Mouse (Mus musculus) pancreas, adult 10 weeks (tissue): ENCODE measurements around the gene Nit2. TPM values are rescaled to one million over a fixed set of nuclear protein-coding genes. Genes with fewer than 3 reads are reported as not detected.

Experiments
- polyA plus RNA-seq: library from polyadenylated mRNA; stranded (reverse); fragments of 350-450 nt; fragmentation: Illumina TruSeq; extraction: RNeasy Lipid Tissue Mini Kit (QIAGEN cat#74804); gene quantifications from one replicate; pipeline ENCODE4 v1.2.3, GENCODE M21; 2015; ENCODE audit warnings: low read depth, low replicate concordance; ENCODE audit not compliant: insufficient read depth

The Nit2 gene
- 5.5 TPM for polyA plus RNA-seq

GRCm38 (mm10) chr16:57166611-57167513 lies at the start of gene Nit2:
Nit2 (minus strand) TSS chr16:57167341.

GRCm38 (mm10) chr16:57120913-57121815 lies 46.0 kb downstream of the Nit2 start, which contains the start of gene Tomm70a:
Tomm70a (plus strand) TSS chr16:57121703.

Other genes starting within 250 kb of the Nit2 start
- not detected for gene Lnp1, start 239.3 kb downstream of the Nit2 start, polyA plus RNA-seq
- gene Tmem45a2, start 96.0 kb downstream of the Nit2 start, polyA plus RNA-seq, result not detected
- gene Tomm70a, start 45.6 kb downstream of the Nit2 start, polyA plus RNA-seq, result 6.7 TPM
- 10.5 TPM for gene Tbc1d23, start 64.2 kb upstream of the Nit2 start, polyA plus RNA-seq
- gene Tmem30c, start 125.5 kb upstream of the Nit2 start, polyA plus RNA-seq, result not detected
- gene Filip1l, start 185.8 kb upstream of the Nit2 start, polyA plus RNA-seq, result 10.6 TPM